Mouse (Mus musculus): ENCODE data around the gene Hnrnpr.

Hnrnpr gene

DNA sequence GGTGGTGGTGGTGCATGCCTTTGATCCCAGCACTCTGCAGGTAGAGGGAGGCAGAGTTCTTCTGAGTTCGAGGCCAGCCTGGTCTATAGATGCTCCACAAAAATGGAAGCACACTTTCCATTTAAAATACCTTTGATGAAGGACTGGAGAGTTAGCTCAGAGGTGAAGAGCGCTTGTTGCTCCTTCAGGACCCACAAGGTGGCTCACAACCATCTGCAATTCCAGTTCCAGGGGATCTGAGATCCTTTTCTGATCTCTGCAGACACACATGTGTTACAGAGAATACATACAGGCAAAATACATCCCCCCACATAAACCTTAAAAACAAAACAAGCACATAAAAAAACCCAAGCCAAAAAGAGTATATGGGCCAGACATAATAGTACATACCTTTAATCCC lies 2.4 kb upstream of the Hnrnpr start:
- no peak for DNase-seq (ENCODE audit: low spot score in 2 of 2)

DNA sequence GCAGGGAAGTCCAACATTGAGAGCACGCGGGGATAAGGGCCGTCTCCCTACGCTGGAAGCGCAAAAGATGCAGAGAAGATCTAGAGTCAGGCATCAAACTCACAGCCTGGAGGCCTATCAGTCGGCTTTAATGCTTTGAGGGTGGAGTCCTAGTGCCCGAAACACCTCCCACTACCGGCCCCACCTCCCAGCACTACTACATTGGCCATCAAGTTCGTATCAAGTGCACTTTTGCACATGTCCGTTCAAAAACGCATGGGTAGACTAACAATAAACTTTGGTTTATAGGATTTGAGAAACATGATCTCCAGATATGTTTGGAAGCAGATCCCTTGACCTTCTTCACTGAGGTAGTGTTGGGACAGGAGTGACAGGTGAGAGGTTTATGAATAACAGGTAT lies 962 bp upstream of the Hnrnpr start:
- peak; percentile 60 to 68 for DNase-seq (ENCODE audit: low spot score in 2 of 2)

DNA sequence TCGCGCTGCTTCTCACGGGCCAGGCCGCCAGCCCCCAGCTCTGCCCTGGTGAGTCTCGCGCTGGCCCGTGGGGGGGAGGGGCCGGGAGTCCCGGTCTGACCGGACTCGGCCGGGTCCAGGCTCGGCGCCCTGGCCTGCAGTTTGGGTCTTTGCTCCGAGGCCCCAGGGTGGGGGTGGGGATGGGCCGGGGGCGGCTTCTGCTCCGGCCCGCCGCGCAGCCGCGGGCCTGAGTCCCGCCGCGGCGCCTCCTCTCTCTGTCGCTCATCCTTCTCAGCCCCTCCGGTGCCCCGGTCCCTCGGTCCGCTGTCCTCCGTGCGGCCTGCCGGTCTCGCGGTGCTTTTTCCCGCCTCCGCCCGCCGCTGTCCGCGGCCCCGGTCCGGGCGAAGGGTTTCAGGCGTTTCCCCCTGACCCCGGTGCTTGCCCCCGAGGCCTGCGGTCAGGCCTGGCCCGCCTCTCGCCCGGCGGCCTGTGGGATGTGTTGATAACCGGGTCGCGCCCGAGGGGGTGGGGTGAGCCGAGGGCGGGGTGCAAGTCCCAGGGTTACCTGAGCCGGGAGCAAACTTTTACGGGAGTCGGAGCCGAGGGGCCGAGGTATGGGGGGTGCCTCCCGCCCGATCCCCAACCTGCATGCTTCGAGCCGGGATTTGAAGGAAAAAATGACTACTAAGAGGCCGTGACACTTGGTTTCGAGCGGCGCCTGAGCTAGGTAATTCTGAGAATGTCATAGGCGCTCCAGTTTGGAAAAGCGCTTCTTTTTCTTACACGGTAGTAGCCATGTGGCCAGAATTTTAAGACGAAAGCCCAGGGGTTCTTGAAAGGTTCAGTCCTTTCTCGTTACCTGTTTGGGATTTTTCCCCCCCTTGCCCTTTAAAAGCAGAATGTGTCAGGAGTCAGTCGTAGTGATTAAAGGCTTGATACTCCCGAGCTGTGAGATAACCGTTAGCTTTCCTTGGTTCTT lies 579 bp downstream of the Hnrnpr start:
- DNase-seq (ENCODE audit: low spot score in 2 of 2): peak; percentile 43 to 46

DNA sequence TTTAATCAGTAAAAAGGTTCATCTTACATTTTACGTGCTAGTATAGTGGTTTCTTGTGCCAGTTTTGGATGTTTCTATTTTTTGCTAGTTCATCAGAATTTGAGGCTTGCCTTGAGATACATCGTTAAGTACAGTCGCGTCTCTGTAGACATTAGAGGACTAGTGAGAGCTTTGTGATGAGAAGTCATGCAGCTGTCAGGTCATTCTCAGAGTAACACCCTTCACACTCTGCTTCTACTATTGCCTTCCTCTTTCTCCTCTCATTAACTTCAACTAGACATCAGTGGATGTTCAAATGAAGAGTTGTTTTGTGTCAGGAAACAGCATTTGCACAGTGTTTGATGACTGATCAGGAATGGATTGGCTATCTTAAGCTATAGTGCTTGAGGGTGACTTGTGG lies 1.9 kb downstream of the Hnrnpr start:
- DNase-seq (ENCODE audit: low spot score in 2 of 2): no peak

DNA sequence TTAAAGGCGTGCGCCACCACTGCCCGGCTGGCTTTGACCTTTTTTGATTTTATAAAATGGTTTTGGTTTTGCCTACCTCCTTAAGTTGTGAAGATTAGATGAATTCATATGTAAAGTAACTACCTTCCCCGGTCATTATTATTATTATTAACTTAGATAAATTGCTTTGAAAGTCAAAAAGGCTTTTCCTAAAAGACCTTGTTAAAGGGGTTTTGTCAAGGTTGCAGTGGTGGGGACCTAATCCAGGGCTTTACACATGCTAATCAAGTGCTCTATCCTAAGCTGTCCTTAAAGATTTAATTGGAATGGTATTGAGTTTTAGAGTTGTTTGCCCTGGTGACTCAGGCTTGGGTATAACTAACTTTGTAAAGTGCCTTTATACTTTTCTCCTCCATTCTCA lies 6.9 kb downstream of the Hnrnpr start:
- DNase-seq (ENCODE audit: low spot score in 2 of 2): no peak

DNA sequence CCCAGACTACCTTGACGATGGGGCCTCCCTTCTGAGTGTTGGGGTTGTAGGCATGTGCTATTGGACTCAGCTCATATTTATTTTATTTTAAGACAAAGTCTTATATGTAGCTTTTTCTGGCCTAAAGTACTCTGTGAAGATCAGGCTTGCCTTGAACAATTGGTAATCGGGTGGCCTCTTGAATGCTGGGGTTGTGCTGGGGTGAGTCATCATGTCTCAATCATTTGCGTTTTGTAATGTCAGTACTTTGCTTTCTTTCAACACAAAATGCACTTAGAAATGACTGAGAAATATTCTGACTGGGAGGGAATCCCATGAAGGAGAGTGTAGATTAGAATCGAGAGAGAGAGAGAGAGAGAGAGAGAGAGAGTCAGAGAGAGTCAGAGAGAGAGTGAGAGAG lies 9.3 kb downstream of the Hnrnpr start:
- DNase-seq (ENCODE audit: low spot score in 2 of 2): no peak

DNA sequence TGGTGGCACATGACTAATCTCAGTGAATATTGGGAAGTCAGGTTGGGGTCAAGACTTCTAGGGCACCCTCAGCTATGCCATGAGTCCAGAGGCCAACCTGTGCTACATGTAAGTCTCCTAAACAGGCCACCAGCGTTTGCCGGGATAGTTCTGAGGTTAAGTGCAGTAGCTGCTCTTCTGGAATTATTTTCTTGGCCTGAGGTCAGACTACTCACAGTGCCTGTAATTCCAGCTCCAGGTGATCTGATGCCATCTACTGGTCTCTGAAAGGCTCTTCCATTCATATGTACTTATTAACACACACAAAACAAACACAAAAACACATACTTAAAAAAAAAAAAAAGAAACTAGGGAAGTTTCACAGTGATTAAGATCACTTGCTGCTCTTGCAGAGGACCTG lies 13.5 kb downstream of the Hnrnpr start:
- DNase-seq (ENCODE audit: low spot score in 2 of 2): no peak

DNA sequence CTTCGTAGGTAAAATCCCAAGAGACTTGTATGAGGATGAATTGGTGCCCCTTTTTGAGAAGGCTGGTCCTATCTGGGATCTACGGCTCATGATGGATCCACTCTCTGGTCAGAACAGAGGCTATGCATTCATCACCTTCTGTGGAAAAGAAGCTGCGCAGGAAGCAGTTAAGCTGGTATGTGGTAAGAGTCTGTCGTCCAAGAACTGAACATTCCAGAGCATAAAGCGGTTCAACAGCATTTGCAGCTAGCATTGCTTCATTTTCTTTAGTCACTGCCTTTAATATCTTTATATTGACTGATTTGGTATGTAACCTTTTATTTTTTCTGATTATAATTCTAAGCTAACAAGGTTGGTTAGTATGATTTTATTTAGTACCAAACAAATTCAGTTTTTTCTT lies 16.5 kb downstream of the Hnrnpr start:
- no peak for DNase-seq (ENCODE audit: low spot score in 2 of 2)

DNA sequence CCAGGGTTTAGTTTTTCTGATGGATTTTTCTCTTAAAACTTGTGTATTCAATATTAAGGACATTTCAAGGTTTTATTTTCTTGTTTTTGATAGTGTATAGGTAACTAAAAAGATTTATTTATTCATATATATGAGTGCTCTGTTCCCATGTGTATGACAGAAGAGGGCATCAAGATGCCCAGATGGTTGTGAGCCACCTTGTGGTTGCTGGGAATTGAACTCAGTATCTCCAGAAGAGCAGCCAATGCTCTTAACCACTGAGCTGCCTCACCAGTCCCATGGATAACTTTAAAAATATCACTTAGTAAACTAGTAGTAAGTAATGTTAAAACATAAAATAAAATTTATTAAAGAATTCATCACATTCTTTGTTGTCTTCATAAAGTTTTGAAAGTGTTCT lies 17.4 kb downstream of the Hnrnpr start:
- no peak for DNase-seq (ENCODE audit: low spot score in 2 of 2)

DNA sequence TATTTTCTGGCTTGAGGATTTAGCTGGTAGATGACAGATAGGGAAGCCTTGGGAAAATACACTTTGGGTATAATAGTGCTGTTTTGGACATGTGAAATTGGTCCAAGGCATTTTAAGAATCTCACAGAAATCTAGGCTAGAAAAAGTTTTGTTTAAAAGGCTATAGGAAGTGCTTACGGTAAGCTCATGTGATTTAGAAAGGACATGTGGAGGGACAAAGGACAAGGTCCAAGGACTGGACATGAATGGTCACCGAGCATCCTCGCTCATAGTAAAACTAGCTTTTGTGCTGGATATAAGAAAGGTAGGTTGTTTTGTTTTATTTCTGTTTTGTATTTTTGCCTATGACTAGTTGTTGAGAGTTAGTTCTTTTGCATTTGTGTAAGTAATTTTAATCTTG lies 21.0 kb downstream of the Hnrnpr start:
- no peak for DNase-seq (ENCODE audit: low spot score in 2 of 2)

DNA sequence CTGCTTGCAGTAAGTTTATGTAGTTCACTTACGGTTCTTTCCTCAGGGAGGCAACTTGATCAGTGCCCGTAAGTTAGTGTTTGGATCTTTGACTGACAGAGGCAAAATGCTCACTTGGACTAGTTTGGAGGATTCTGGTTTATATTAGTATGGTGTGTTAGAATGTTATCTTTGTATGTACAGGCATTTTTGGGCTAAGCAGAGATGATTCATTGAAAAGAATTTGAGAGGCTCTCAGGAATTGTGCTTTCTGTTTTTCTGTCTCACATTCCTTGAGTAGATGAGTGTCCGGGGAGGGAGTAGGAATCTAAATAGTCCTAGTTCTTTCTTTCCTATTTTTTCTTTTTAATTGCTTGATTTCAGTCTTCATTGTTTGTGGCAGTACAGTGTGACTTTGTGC lies 22.4 kb downstream of the Hnrnpr start:
- no peak for DNase-seq (ENCODE audit: low spot score in 2 of 2)

DNA sequence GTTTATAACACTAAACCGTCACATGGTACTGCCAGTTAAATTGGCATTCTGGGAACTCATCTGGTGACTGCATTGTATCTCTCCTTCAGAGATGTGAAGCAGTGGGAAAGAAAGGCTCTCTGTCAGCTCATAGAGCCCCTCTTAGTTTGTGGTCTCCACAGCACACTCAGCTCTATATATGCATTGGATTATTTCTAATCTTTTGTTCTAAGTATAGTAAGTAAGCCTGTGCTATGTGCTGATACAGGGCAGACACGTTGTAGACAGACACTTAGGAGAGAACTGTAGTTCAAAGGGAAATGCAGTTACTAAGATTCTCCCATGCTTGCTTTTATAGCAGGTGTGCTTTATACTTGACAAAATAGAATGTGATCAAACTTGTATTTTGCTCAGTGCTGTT lies 24.3 kb downstream of the Hnrnpr start:
- DNase-seq (ENCODE audit: low spot score in 2 of 2): no peak

DNA sequence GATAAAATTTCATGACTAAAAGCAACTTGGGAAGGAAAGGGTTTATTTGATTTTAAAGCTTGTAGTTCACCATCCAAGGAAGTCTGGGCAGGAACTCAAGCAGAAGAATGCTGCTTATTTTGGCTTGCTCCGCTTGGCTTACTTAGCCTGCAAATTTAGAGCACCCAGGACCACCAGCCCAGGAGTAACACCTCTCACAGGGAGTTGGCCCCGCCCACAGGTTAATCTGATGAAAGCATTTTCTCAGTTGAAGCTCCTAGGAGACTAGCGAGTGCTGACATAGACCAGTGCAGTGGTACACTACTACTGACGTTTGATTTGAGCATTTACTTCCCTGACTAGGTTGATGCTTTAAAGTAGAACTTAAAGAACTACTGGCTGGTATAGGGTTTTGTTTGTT lies 26.4 kb downstream of the Hnrnpr start:
- no peak for DNase-seq (ENCODE audit: low spot score in 2 of 2)

DNA sequence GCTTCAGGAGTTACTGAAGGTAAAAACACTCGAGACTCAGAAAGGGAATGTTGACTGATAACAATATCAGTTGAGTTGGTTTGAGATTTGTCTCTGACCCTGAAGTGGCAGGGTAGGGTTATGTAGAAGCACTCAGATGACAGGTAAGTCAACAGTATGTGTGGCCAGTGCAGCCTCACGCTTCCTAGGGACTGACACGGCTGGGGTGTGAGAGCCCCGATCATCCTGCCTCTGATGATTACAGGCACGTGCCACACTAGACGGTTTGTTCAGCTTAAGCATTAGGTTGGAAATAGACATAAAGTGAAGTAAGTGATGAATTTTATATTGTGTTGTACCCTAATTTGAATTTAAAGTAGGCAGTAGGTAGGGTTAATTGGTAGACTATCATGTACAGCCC lies 38.9 kb downstream of the Hnrnpr start:
- no peak for DNase-seq (ENCODE audit: low spot score in 2 of 2)

DNA sequence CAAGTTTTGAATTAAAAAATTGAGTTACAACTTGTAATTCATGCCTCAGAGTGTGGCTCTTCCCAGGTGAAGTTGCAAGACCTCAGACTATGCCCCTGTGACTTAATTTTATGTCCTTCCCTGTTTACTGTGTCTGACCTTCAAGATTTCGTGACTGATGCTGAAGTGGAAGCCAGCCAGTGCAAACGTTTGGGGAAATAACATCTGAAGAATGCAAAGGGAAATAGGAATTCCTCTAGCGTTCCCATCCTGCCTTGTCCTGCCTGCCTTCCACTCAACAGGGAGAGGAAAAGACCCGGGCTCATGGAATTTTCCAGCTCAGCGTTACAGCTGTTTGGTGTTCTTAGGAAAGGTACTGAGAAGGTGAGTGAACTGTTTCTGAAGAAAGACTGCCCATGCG lies 46.3 kb downstream of the Hnrnpr start:
- no peak for DNase-seq (ENCODE audit: low spot score in 2 of 2)

DNA sequence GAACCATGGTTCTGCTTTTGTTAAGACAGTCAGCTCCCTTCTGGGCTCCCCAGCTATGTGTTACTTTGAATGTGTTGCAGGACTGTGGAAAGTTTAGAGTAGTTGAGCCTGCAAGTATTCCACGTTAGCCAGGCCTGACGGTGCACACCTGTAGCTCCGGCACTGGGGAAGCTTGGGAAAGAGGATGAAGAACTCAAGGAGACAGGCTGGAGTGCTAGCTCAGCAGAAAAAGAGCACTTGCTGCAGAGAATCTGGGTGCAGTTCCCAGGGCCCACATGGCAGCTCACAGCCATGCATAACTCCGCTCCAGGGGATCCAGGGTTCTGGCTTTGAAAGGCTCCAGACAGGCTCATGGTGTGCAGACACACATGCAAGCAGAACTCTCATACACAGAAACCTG lies 46.7 kb downstream of the Hnrnpr start:
- DNase-seq (ENCODE audit: low spot score in 2 of 2): no peak

DNA sequence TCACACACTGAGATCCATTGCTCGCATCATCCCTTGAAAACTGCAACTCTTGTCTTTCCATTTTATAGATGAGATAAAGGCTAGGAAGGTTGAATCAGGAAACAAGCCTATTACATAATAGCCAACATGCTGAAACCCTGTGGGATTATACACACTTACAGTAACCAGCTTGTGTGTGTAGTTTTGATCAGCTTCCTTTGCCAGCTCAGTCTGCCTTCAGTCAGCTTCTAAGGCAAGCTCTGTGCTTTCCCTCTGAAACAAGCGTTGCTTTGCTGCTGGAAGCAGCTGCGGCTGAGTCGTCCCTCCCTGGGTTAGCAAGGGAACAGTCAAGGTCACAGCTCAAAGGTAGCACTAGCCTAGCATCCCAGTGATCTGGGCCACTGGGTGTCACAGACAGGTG lies 57.1 kb downstream of the Hnrnpr start:
- no peak for DNase-seq (ENCODE audit: low spot score in 2 of 2)

DNA sequence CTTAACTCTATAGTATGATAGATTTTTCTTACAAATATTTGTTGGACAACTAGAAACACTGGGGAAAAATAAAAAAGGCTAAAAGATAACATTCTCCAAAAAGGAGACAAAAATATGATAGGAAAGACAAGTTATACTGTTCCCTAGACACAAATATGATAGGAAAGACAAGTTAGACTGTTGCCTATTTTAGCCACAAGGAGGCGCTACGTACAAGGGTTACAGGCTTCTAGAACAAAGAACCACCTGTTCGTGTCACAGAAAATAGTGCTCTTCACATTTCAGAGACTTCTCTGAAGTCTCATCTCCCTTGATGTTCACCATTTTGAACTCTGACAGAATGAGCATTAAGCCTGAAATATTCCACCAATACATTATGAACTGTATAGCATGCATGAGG lies 59.0 kb downstream of the Hnrnpr start:
- DNase-seq (ENCODE audit: low spot score in 2 of 2): peak; percentile 20 to 47

DNA sequence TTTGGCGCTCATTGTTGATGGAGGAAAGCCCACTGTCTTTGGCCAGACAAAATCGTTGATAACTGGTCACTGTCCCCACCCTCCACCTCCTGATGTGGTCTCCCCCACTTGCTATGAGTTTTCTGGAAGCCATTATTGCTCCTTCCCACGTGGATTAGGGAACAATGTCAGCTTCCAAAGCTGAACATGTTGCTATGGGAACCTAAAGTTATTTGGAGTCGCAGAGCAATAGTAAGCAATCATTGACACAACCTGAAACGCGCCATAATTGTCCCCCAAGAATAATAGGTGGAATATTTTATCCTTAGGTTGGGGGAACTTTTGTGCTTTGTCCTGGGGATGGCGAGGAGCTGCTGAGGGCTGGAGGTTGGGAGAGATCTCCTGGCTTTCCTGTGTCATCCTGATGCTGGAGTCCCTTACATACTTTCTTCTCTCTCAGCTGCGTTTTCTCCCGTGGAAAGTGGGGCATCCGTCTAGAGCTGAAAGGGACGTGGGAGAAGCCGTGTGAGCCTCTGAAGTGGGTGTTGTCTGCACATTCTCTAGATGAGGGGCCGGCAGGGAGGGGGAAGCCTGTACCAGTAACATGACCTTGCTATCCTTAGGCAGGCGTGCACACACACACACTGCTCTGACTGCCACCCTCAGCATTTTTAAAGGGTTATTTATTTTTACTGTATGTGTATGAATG lies 62.9 kb downstream of the Hnrnpr start:
- DNase-seq (ENCODE audit: low spot score in 2 of 2): no peak

DNA sequence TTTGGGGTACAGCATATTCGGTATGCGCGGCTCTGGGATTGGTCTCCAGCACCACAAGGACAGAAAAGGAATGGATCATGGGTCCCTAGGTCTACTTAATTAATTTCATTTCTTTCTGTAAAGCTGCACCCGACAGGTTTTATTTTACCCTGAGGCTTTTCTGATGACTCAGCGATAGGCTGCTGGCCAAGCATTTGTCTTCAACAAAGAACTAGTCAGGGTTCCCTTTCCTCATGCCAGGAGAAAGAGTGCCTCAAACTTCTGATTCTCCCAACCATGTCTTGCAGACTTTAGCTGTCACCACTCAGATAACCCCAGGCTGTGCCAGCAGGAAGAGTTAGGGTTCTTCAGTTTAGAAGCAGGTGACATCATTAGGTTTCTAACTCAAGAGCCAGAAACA lies 66.3 kb downstream of the Hnrnpr start:
- DNase-seq (ENCODE audit: low spot score in 2 of 2): no peak

DNA sequence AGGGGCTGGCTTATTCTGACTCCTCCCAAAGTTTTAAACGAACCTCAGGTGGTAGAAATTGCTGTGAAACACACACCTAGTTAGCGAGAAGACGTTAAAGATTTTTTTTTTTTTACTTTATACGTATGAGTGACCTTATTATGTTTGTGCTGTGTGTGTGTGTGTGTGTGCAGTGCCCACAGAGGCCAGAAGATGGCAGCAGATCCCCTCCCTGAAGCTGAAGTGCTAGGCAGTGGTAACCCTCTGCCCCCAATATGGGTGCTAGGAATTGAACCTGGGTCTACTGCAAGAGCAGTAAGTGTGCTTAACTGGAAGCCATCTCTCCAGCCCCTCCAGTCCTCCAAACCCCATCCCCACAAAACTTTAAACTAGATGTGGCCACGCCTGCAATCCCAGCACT lies 72.3 kb downstream of the Hnrnpr start:
- no peak for DNase-seq (ENCODE audit: low spot score in 2 of 2)

DNA sequence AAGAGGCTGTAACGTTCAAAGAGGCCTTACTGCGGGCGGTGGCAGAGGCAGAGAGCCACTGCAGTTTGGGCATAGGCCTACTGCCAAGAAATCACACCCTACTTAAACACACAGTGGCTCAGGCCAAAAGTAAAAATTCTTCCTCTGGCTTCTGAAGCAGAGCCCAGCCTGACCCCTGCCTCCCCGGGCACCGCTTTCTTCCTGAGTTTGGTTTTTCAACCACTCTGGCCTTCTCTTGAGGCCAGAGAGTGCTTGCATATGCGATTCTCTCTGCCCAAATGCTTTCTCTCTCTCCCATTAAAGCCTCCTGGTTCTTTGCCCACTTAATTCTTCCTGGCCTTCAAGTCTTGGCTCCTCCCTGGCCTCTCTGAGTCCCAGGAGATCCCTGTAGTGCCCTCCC lies 73.1 kb downstream of the Hnrnpr start:
- DNase-seq (ENCODE audit: low spot score in 2 of 2): no peak

DNA sequence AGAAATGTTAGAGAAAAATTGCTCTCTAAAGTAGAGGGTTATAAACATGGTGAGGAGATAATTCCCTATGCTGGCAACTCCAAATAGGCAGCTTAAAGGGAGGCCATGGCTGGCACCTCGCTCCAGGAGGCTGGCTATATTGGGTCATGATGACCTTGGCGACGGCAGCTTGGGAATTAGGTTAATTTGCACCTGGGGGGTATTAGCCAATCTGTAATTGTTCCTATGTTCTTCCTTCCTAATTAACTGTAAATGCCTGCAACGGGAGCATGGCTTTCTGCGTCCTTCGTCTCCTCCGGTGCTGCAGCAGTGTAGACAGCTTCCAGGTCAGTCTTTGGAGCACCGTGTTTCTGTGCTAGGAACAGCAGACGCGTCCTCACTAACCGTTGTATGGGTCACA lies 76.5 kb downstream of the Hnrnpr start:
- no peak for DNase-seq (ENCODE audit: low spot score in 2 of 2)

Data from natural killer cell, adult 2 months (primary cell).